Mouse (Mus musculus) right cerebral cortex, postnatal 4 days (tissue): ENCODE measurements around the gene Ctns.
A peak's percentile ranks its signal among the peaks of the same experiment; 100 is the strongest.

Experiments used
- DNase-seq: peaks from one replicate; pipeline ENCODE4 v3.0.0-alpha.2; 2022

Ctns gene

DNA sequence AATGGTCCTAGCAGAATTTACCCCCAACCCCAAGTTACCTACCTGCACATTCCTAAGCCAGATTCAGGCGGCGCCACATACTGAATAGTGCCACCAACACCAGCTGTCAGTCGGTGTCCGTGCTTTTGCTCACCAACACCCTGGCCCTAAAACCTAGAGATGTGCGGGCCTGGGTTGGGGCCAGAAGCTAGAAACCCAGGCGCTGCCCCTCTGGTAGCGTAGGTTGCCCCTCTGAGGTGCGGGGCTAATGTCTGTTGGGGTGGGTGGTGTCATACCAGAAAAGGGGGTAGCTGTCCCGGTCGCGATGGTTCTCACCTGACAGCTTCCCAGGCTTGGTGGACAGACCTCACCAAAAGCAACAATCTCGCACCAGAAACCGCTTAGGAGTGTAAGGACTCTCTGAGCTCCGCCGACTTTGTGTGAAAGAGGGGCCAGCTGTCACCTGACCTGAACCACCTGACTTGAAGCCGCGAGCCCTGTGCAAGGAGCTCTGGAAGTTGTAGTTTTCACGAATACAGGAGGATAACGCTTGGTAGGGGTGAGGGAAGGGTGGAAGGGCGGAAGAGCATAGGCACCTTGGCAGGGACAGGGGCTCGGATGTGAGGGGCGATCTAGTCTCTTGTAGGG is at the start of gene Ctns:
TSS of gene Ctns (minus strand) at position 440 of the 627 bp plus-strand sequence.
- no peak for DNase-seq

DNA sequence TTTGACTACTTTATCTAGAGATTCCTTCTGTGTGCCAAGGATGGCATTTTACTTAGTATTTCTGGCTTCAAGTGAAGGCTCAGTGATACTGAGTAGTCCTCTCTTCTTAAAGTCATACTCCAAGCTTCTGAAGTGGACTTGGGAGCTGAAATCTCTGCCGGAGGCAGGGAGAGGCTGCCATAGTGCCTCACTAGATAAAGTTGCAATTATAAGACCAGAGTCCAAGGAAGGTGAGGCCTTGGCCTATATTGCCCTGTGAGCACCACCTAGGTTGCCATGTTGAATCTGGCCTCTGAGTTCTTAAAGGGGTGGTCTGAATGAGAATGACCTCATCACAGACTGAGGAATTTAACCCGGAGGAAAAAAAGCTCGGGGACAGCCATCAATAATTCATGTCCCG is 43.9 kb upstream of the Ctns start:
- DNase-seq: no peak

DNA sequence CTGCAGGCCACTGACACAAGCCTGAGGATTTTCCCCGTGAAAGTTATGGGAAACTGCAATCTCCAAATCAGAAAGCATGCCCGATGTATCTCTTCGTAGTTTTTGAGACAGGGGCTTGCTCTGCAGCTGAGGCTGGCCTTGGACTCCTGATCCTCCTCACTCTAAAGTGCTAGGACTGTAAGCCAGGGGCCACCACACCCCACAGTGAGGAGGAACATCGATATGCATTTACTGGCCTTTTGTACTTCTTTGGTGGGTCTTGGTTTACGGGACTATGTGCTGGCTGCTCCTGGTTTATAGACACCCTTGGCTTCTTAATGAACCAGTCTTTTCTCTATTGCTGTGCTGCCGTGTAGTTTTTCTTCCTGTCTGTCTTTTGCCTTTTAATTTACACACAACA is 43.4 kb upstream of the Ctns start:
- no peak for DNase-seq

DNA sequence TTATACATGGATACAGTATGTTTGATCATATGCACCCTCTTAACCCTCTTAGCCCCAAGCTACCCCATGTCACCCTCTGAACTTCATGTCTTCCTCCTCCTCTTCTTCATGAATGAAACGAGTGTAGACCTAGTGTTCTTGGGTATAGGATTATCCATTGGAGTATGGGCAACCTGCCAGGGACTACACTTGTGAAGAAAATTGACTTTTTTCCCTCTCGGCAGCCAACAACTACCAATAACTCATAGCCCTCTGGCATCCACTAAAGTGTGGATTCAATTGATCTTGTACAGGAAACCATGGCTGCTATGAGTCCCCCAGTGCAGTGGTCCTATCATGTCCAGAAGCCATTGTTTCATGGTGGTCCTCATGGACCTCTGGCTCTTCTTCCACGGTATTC is 37.9 kb upstream of the Ctns start:
- DNase-seq: no peak

DNA sequence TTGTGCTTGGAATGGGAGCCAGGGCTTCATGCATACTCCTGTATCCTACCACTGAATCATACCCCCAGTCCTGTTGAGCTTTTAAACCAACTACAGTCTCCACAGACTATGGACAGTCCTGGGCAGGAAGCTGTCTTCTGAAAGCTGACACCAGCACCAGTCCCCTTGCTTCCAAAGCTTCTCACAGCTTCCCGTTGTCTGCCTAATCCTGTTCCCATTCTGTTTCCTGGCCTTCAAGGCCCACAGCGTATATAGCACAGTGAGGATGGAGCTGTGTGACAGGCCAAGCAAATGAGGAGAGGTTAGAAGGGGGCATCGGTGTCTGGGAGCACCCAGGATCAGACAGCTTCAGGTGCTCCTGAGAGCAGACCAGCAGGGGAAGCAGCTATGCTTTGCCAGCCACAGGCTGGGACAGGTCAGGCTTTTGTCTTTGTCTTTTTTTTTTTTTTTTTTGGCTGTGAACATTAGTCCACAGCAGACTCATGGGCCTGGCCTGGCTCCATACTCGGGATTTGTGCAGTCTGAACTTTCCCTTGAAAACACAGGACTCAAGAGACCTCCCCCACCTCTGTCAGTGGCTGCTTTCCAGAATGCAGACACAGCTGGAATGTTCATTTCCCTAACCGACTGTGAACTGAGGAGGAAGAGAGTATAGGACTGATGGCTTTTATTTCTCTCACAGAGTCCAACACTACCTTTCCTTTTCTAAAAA is 37.3 kb upstream of the Ctns start:
- no peak for DNase-seq

DNA sequence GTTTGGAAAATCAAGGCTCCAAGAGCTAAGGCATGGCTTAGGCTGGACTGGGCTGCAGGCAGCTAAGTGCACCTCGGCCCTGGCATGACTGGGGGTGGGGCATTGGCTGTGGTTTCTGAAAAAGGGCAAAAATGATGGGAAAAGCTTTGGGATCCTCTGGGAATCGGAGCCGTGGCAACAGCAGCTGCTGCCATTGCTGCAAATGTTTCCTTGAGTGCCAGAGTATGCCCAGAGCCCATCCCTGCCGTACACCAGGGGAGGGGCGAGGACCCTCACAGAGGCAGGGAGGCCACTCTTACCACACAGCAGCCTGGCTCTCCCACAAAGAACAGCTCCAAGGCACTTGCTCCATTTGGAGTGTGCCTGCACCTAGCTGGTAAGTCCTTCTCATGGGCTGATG is 35.1 kb upstream of the Ctns start, which contains the start of gene Trpv1:
TSS of gene Trpv1 (plus strand) at position 301 of the 400 bp plus-strand sequence.
- DNase-seq: no peak

DNA sequence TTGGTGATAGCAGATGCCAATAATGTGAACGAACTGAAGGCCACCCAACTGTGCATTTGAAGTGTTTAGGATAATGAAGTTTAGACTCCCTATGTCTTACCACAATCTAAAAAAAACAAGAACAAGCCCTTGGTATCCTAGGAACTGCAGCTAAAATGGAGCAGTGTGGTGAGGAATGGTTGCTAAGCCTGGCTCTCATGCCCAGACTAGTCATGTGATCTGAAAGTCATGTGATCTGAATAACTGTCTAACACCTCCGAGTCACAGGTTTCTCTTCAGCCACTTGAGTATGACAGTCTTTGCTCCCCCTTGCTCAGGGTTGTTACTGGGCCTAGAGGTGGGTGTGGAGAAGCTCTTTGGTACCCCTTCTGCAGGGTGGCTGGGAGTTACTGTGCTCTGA is 33.7 kb upstream of the Ctns start:
- no peak for DNase-seq

DNA sequence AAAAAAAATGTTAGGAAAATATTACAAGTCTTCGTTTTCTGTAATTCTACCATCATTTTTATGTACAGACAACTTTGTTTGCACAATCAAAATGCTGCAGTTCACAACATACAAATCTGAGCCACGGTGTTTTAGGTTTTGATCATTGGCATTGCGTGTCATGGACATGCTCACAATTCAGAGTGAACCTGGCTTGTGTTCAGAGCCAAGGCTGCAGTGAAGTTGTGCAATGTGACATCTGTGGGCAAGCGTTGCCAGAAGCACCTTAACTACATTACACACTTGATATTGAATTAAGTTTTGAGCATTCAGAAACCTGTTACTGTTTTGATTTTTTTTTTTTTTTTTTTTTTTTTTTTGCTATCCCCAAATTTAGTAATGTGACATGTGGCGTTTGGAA is 31.2 kb upstream of the Ctns start:
- no peak for DNase-seq

DNA sequence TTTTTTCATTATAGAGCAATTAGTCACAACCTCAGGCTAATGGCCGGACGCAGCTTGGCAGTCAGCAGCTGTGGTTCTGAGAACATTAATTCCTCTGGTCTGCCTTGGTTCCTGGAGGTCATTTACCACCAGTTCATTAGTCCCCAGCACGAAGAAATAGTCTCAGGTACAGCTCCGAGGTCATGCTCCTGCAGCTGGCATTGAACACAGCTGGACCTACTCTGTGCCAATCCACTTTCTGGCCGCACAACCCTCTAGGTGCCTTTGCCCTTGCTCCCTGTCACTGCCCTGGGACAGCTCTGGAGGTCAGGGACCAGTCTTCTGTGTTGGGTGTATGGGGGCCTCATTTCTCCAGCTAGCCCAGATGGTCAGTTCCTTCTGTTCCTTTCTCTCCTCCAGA is 30.0 kb upstream of the Ctns start:
- no peak for DNase-seq

DNA sequence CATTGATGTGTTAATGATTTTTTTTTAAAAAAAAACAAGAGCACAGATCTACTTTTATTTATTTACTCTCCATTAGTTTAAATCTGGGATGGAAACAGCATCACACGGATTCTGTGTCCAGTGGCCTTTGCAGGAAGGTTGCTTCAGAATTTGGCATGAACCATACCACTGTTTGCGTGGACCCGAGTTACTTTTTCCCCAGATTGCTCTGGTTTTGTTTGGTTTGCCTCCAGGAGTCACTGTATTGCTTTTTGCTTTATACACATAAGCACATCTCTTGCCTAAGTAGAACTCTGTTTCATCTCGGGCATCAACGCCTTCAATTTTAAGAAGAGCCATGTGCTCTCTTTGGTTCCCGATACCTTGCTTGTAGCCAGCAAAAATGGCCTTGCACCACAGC is 27.0 kb upstream of the Ctns start:
- no peak for DNase-seq

DNA sequence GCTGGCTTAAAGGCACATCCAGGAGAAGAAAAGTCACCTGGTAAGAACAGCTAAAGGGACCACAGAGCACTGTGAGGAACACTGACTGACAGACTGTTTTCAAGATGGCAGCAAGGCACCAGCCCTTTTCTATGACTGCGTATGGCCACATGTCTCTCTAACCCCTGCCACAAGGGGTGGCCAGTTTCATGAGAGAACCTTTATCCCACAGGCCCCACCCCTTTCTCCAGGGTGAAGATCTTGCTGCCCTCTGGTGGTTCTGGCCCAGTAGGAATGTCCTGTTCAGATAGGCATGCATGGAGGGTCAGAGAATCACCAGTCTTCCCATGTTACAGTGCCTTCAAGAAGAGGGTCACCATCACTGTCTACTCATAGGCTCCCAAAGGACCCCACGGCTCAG is 25.1 kb upstream of the Ctns start:
- no peak for DNase-seq

DNA sequence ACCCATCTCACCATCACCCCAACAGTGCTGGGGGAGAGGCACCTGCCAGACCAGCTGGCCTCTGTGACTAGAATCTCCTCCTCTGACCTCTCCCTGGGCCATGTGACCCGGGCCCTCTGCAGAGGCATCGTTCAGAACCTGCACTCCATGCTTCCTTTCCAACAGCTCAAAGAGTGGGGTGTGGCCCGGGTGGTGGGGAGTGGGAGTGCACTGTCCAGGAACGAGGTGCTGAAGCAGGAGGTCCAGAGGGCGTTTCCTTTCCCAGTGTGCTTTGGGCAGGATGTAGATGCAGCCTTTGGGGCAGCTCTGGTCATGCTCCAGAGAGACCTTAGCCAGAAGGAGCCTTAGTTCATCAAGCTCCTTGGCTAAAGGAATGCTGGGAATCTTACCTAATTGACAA is 24.0 kb upstream of the Ctns start:
- no peak for DNase-seq

DNA sequence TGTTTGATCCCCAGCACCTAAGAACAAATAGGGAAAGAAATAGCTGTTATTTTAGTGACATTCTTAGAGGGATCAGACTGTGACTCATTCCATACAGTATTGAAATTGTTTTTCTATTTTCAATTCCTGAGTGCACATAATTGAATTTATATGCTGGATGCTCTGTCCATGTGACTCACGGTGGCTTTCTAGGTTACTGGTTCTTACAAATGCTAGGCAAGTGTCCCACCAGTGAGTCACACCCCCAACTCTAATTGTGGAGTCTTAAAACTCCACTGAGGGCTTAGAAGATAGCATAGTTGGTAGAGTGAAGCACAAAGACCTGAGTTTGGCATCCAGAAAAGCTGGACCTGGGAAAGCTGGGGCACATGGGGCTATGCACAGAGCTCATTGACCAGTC is 21.8 kb upstream of the Ctns start:
- DNase-seq: no peak

DNA sequence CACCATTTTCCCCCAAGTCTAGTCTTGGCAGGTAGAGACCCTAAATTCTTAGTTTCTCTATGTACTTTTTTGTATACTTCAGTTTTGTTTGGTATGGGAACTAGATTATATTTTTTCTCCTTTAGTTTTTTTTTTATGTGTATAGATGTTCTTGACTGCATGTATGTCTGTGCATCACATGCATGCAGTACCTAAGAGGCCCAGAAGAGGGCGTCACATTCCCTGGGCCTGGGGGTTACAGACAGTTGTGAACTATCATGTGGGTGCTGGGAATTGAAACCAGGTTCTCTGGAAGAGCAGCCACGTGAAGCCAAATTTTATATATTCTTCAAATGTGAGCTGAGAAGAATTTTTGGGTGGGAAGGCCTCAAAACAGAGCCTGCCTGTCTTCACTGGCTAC is 20.8 kb upstream of the Ctns start:
- no peak for DNase-seq

DNA sequence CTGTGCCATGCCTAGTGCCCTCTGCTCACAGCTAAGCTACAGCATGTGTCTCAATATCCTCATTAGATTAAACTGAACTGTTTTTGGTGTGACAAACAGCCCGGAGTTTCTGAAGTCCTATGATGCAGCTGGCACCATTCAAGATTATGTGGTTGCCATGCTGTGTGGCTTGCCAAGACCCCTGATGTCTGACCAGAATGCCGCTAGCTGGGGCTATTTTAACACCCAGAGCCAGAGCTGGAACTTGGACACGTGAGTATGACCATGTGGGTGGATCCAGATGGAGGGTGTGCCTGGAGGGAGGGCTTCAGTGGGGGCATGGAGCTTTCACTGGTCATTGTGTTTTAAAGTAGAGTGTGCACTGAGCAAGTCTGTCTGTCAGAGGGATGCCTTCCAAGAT is 15.1 kb upstream of the Ctns start:
- no peak for DNase-seq

DNA sequence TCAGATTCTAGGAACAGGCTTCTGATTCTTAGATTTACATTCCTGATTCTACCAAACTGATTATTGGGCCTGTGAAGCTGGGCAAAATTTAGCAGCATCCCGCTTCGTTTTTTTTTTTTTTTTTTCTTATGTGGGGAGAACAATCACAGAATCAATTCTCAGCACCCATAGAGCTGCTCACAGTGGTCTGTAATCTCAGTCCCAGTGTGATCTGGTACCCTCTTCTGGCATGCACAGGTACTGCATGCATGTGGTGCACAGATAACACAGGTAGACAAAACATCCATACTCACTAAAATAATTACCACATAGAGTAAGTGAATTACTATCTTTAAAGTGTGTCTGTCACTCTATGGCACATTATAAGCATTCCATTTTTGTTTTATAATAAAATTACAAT is 8.8 kb upstream of the Ctns start:
- no peak for DNase-seq

DNA sequence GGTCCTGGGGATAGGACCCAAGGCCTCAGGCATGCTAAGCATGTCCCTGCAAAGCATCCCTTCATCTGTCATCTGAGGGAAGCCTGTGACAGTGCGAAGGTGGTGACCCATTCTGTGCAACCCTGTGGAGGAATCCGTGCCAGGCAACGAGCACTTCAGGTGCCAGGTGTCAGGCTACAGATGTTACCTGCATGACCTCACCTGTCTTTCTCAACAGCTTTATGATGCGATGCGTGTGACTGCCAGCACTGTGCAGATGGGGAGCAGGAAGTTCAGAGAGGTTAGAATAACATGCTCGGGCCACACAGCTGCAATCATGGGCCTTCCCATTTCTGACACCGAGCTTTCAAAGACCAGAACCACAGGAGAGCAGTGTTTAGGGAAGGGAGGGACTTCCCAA is 6.4 kb upstream of the Ctns start:
- DNase-seq: no peak

DNA sequence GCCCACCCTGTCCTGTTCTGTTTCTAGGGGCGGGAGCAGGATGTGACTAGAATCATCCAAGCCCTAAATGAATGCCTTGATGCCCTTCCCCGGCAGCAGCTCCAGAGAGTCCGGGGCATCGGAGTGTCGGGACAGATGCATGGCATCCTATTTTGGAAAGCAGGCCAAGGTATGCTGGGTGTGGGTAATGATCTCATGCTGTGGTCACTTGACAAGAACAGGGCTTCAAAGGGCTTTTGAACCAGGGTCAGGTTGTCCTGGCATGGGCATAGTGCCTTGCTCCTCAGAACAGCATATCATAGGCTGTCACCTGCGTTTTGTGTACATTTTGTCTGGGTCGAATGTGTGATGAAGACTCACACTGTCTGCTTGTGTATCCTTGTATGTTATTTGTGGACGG is 5.1 kb upstream of the Ctns start:
- no peak for DNase-seq

DNA sequence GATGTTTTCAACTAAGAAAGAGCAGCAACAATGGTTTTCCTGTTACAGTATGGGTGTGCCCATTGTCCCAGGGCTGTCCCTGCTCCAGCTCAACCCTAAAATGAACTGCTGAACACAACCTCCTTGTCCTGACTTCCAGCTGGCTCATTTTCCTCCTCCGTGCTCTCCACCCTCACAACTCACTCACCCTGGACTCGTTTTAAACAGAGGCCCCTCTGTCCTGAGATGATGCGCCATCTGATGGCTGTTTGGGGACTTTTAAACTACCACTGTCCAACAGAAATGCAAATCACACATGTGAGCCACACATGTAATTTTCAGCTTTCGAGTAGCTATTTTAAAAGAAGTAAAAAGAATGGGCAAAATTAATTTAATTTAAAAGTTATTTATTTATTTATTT is 2.8 kb upstream of the Ctns start:
- DNase-seq: no peak

DNA sequence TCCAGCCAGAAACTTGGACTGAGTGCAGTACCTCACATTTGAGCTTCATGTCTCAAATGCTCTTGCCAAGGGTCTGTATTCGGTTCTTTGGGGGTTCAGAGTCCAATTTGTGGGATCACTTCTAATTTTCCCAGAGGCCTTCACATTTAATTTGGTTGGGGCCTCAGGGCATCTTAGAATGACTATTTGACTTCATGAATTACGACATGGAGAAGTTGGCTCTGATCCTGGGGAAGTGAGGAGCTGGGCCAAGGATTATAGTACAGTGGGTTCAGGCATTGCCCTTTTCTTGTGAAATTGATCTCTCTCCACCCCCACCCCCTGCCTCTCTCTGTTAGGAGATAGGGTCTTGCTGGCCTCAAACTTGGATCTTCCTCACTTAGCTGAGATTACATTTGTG is 2.2 kb upstream of the Ctns start:
- no peak for DNase-seq

DNA sequence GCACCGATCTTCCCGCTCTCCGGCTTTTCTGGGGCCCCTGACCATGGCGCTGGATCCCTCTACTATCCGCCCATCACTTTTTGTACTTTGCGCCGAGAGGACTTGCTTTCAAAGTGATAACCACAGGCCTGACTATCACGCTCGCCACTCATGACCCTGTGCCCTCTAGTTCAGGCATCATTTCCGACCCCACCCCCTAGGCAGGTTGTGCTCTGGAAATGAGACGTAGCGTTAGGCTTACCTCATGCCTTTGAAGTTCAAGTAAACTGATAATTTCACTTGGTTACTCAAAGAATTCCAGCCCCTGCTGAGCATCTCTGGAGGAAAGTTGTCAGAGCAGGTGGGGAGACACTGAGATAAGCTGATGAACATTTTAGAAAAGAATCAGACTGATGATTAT is 1.0 kb upstream of the Ctns start:
- no peak for DNase-seq

DNA sequence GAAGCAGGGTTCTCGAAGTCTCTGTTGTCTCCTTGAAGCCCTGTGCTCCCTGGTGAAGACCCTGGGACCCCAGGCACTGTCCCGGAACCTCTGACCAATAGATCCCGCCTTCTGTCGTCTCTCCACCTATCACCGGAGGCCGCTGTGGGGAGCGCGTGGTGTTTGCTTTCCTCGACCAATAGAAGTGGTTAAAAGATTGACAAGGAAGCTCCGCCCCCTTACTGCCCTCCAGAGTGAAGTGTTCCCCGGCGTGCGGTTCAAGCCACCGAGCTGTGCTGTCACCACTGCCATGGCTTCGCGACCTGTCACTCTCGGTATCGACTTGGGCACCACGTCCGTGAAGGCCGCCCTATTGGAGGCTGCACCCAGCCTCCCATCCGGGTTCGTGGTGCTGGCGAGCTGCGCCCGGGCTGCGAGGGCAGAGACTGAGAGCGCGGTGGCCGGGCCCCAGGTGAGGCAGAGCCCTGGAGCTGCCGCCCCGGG is 429 bp upstream of the Ctns start, which contains the start of gene Shpk:
TSS of gene Shpk (plus strand) at position 231 of the 483 bp plus-strand sequence.
- DNase-seq: peak; percentile 90

DNA sequence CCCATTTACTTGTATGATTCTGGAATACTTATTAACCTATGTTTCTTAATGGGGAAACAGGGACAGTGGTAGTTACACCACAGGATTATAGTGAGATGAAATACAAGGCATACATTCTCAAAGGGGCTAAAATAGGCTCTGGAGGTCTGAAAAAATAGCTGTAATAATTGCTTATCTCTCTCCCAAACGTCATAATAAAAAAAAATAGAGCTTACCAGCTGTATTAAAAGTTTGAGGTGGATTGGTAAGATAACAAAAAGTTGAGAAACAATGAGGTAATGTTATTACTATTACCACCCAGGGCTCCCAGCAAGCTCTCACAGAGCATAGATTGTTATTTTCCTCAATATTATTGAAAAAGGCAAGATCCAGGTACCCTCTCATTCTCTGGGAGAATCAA is 652 bp downstream of the Ctns start:
- no peak for DNase-seq

DNA sequence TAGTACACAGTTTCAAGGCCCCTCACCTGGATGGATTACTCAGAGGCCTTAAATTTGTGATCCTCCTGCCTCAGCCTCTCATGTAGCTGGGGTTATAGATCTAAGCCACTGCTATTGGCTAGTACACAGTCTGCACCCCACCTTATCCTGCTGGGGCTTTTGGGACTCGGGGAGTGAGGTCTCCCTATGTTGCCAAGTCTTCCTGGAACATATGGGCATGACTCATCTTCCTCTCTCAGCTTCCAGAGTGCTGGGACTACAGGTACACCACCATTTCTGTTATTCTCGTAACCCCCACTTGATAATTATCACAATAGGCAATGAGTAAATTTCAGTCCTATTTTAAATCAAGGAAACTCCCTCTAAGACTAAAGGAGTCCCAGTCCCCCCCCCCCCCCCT is 4.4 kb downstream of the Ctns start:
- no peak for DNase-seq

DNA sequence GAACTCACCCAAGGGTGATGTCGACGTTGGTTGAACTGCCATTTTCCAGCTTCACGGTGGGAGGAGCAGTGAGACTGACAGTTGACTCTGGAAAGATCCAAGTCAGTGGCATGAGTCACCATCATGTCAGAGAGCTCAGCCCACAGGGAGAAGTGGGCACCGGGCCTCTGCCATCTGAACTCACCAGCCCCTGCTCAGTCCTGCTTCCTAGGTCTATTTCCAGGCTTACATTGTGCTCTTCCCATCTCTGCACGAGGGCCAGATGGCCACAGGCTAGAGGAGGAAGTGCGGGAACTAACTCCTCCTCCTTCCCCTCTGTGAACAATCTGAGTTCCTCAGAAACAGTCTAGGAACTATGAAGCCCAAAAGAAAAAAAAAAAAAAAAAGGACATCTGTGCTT is 5.8 kb downstream of the Ctns start:
- no peak for DNase-seq
